Mouse (Mus musculus) spleen, adult 12 weeks (tissue): ENCODE results near the gene Tbc1d17.
A peak's percentile ranks its signal among the peaks of the same experiment; 100 is the strongest.

Source experiments
- DNase-seq: peaks from one replicate; pipeline ENCODE4 v3.0.0; 2022; ENCODE audit warnings: low spot score

Gene Tbc1d17

GRCm38 (mm10) chr7:44823409-44823808, 25.5 kb downstream of the Tbc1d17 start:
- no peak for DNase-seq

GRCm38 (mm10) chr7:44821666-44822448, 27.0 kb downstream of the Tbc1d17 start:
- DNase-seq: no peak

GRCm38 (mm10) chr7:44820525-44820924, 28.4 kb downstream of the Tbc1d17 start:
- no peak for DNase-seq

GRCm38 (mm10) chr7:44819863-44820262, 29.0 kb downstream of the Tbc1d17 start:
- no peak for DNase-seq

- no peak for DNase-seq
Measured at GRCm38 (mm10) chr7:44819391-44819790, 29.5 kb downstream of the Tbc1d17 start.

GRCm38 (mm10) chr7:44818751-44819235, 30.1 kb downstream of the Tbc1d17 start:
- DNase-seq: no peak

GRCm38 (mm10) chr7:44818164-44818563, 30.7 kb downstream of the Tbc1d17 start:
- DNase-seq: no peak

- DNase-seq: no peak
Measured at GRCm38 (mm10) chr7:44817441-44817840, 31.4 kb downstream of the Tbc1d17 start.

GRCm38 (mm10) chr7:44816470-44817021, 32.3 kb downstream of the Tbc1d17 start, which contains the start of gene Atf5:
TSS of gene Atf5 (minus strand) at chr7:44816658.
- DNase-seq: no peak

GRCm38 (mm10) chr7:44815721-44816469, 33.0 kb downstream of the Tbc1d17 start, which contains the start of the genes Nup62 and Il4i1:
TSS of gene Nup62 (plus strand) at chr7:44816088.
TSS of gene Il4i1 (plus strand) at chr7:44816387.
- DNase-seq: peak; percentile 94

GRCm38 (mm10) chr7:44814952-44815553, 33.8 kb downstream of the Tbc1d17 start:
- no peak for DNase-seq

GRCm38 (mm10) chr7:44814423-44814822, 34.5 kb downstream of the Tbc1d17 start:
- DNase-seq: no peak

- DNase-seq: no peak
Measured at GRCm38 (mm10) chr7:44813985-44814384, 34.9 kb downstream of the Tbc1d17 start.

- DNase-seq: no peak
Measured at GRCm38 (mm10) chr7:44812651-44813325, 36.1 kb downstream of the Tbc1d17 start.

GRCm38 (mm10) chr7:44810819-44811557, 37.9 kb downstream of the Tbc1d17 start:
- DNase-seq: no peak

- DNase-seq: no peak
Measured at GRCm38 (mm10) chr7:44810365-44810764, 38.5 kb downstream of the Tbc1d17 start.

- DNase-seq: no peak
Measured at GRCm38 (mm10) chr7:44809466-44809865, 39.4 kb downstream of the Tbc1d17 start.

GRCm38 (mm10) chr7:44808927-44809326, 40.0 kb downstream of the Tbc1d17 start:
- no peak for DNase-seq

GRCm38 (mm10) chr7:44792781-44793180, 56.1 kb downstream of the Tbc1d17 start:
- no peak for DNase-seq

GRCm38 (mm10) chr7:44790066-44790465, 58.8 kb downstream of the Tbc1d17 start:
- DNase-seq: no peak

- DNase-seq: no peak
Measured at GRCm38 (mm10) chr7:44789531-44789930, 59.3 kb downstream of the Tbc1d17 start.
